Mouse (Mus musculus): ENCODE results near the gene Ranbp3.

Gene Ranbp3

GRCm38 (mm10) chr17:56723419-56724161 lies 50.5 kb downstream of the Ranbp3 start:
- DNase-seq (ENCODE audit: low read depth, low spot score), result no peak

GRCm38 (mm10) chr17:56727029-56727649 lies 54.0 kb downstream of the Ranbp3 start:
- DNase-seq (ENCODE audit: low read depth, low spot score), result no peak

DNA sequence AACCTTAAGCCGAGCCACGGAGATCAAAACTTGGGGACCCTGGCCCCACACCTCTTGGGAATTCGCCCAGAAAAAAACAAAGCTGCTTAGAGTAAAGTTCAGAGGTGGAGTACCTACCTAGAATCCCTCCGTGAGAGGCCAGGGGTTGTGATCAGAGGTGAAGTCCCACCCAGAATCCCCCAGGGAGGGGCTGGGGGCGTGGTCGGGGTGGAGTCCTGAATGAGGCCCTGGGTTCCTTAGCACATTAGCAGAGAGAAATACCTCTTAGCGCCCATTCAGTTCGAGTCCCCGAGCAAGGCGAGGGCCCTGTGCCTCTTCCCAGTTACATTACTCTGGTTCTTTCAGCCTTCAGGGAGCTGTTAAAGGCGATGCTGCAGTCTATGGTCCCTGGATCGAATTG lies 54.6 kb downstream of the Ranbp3 start:
- DNase-seq (ENCODE audit: low read depth, low spot score), result no peak

DNA sequence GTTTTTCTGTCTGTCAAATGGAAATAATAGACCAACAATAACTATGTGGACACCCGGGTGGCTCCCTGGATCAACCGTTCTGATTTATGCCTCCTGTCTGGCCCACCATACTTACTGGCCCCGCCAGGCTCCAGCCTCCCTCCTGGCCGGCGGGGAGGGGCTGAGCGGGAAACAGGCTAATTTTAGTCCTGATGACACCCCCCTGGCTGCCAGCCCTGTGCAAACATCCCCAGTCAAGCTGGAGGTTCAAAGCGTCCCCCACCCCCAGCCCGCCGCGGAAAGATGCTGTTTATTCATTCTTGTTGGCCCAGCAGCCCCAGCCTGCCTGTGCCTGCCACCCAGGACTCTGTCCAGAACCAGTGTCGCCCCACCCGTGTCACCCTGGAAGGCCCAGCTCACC lies 55.0 kb downstream of the Ranbp3 start:
- no peak for DNase-seq (ENCODE audit: low read depth, low spot score)

- DNase-seq (ENCODE audit: low read depth, low spot score), result no peak
These were observed 56.1 kb downstream of the Ranbp3 start for GRCm38 (mm10) chr17:56729151-56729550.

- no peak for DNase-seq (ENCODE audit: low read depth, low spot score)
These were observed 56.6 kb downstream of the Ranbp3 start for GRCm38 (mm10) chr17:56729656-56730055.

DNA sequence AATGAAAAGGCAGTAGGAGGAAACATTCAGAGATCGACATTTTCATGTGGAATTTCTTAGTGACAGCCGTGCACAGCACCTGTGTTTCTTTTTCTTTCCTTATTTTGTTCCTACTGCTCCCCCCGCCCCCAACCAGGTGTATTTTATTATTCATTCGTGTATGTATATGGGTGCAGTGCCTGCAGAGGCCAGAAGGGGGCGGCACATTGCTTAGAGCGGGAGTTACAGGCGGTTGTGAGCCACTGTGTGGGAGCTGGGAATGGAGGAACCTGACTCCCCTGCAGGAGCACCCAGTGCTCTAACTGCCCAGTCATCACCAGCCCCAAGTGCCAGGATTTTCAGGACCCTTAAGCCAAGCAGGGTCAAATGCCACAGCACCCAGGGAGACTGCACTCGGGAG lies 63.4 kb downstream of the Ranbp3 start:
- no peak for DNase-seq (ENCODE audit: low read depth, low spot score)

GRCm38 (mm10) chr17:56738221-56738620 lies 65.1 kb downstream of the Ranbp3 start:
- no peak for DNase-seq (ENCODE audit: low read depth, low spot score)

DNA sequence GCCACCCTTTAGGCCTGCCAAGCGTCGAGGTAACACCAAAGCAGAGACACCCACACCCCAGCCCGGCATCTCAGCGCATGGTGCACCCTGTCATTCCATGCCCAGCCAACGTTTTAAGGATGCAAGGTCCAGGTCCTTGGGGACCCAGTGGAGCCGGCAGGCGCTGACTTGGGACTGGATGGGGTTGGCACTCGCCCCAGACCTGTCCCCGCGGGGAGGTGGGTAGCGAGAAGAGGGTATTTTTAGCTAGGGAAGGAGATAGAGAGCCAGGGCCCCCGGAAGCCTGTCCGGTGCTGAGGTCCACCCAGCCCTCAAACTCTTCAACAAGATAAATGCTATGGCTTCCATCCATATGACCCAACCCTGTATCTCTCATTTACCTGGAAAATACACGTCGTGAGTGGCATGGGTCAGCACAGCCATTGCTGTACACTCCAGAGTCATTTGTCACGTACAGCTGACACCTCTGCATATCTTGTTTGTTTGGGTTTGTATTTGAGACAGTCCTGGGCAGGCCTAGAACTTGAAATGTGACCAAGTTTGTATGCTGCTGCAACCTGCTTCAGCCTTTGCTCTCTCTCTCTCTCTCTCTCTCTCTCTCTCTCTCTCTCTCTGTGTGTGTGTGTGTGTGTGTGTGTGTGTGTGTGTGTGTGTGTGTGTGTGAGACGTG lies 67.2 kb downstream of the Ranbp3 start:
- no peak for DNase-seq (ENCODE audit: low read depth, low spot score)

DNA sequence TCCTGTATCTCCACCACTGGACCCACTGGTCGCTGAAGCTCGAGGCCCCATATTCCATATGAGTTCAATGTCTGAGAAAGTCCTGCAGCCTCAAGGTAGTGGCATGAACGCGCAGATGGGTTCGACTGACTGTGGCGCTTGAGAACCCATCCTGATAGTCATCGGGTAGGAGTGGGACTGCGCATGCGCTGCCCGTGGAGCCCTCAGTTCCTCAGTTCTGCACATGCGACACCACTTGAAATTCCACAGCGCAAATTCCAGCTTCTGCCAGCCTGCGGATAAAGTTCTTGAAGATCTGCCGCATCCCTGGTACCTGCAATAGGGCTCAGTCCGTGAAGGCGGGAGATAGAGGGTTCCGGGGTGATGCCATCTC lies 67.7 kb downstream of the Ranbp3 start:
- DNase-seq (ENCODE audit: low read depth, low spot score), result no peak

DNA sequence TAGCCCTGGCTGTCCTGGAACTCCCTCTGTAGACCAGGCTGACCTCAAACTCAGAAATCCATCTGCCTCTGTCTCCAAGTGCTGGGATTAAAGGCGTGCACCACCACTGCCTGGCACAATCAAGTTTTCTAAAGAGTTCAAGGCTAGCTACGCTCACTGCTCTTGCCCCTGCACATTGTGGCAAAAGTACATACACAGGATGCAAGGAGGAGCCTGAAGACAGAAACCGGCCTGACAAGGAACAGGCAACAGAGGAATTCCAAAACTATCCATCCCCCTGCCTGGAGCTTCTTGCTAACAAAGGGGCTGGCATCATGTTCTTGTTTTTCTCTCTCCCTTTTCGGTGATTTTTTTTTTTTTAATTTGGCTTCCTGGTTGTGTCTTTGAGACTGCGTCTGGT lies 71.1 kb downstream of the Ranbp3 start:
- no peak for DNase-seq (ENCODE audit: low read depth, low spot score)

GRCm38 (mm10) chr17:56751404-56752072 lies 78.4 kb downstream of the Ranbp3 start:
- no peak for DNase-seq (ENCODE audit: low read depth, low spot score)

DNA sequence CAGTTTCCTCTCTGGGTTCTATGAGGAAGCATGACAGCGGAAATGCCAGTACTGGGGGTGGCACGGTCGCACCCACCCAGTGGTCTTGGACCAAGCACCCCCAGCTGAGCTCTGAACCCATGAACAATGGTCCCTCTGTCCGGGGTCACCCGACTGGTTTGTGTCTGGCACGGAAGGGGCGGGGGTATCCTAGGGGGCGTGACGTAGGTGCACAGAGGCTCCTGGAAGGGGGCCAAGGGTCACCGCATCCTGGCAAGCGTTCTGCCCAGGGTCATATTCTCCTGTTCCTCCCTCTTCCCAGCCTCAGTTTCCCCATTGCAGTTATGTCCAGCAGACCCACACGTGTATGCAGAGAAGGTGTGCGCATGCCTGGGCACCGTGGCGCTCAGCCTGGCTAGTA lies 80.4 kb downstream of the Ranbp3 start:
- no peak for DNase-seq (ENCODE audit: low read depth, low spot score)

DNA sequence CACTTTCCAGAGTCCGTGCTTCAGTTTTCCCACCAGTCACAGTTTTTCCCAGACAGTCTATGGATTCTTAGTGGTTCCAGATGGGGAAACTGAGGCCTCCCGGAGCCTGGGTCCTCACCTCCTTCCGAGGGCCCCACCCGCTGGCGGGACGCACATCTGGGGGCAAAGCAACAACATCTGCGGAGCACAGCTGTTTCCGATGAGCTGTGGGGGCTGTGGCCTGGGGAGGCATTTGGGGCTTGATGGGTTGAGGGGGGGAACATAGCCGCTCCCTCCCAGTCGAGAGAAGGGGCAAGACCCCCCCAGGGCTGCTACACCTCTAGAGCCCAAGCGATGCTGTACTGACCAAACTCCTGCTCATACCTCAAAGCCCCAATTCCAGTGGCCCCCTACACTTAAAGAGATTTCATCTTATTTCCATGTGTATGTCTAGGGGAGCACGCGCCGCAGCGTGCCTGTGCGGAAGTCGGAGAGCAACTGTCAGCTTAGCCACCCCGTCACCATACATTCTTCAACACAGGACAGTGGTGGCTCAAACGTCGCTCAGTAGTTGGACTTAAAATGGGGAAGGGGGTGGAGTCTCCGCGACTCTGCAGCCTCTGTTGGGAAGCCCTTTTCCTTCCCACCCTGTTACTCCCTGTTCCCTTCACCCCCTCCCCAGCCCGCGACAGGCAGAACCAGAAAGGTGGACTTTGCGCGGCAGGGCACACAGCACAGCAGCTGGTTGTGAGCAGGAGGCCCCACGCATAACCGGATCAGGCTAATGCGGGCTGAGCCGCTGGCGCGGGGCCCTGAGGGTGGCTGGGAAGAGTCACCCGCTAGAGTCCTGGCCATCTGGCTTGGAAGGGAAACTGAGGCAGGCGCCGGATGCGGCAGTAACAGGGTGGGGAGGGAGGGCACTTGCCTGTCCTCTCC lies 81.4 kb downstream of the Ranbp3 start:
- no peak for DNase-seq (ENCODE audit: low read depth, low spot score)

DNA sequence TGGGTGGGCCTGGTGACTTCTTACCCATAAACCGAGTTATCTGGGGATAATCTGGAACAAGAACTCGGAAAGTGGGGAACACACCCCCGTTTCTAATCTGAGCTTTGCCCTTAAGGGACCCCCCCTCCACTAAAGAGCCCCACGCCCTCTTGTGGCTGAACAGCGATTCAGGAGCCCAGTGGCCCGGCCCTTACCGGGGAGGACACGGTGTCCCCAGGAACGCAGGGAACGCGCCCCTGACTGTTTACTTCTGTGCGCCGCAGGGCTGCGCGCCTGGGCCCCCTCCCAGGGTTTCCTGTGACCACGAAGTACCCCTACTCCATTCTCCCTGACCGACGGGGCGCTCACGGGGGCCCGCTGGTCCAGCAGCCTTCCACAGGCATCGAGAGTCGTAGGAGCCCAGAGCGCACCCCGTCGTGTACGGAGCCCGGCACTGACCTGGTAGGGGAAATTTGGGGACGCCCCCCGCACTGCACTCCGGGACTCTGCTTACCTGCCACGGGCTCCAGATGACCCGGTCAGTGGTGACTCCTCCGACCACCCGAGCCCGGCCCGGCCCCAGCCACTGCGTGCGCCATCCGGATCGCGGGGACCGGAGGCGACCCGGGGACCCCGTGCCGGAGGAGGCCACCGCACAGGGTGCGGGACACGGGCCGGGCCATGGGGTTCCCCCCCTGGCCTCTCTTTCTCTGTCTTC lies 83.8 kb downstream of the Ranbp3 start:
- no peak for DNase-seq (ENCODE audit: low read depth, low spot score)

DNA sequence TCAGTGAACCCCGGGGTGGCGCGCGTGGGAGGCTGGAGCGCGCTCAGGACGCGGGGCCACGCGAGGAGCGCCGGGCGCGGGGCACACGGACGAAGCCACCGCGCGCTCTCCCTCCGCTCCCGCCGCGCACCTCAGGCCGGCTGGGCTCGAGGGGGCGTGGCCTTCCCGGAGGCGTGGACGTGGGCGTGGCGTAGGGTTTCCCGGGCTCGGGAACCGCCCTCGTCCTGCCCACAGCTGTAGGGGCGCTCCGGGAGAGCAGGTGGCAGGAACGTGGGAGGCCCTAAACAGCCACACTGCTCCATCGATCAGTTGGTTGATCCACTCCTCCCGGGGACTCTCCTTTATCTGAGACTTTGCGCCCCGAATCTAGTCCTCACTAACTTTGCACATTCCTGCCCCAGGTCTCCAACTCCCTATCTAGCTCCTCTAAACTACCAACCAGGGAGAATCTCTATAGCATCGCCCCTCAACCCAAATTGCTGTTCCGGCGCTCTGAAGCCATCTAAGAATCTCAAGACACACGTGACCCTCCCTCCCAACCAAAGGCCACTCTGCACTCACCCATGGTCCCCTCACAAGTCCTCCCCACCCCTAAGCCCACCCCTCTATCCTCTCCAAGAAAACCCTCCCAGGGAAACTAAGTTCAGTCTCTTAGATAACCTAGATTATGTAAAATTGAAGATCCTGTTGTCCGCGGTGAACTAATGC lies 84.5 kb downstream of the Ranbp3 start, which contains the start of gene Nrtn:
Gene Nrtn, minus strand, starts transcription at position 115 of the 708 bp plus-strand sequence.
- no peak for DNase-seq (ENCODE audit: low read depth, low spot score)

GRCm38 (mm10) chr17:56758132-56758531 lies 85.0 kb downstream of the Ranbp3 start:
- no peak for DNase-seq (ENCODE audit: low read depth, low spot score)

GRCm38 (mm10) chr17:56759261-56759660 lies 86.2 kb downstream of the Ranbp3 start:
- DNase-seq (ENCODE audit: low read depth, low spot score), result no peak

- DNase-seq (ENCODE audit: low read depth, low spot score), result no peak
These were observed 88.0 kb downstream of the Ranbp3 start for GRCm38 (mm10) chr17:56761077-56761476.
